Mouse (Mus musculus) A20 (cell line): ENCODE results near the gene Mtor.
A peak's percentile ranks its signal among the peaks of the same experiment; 100 is the strongest.

Experiments
- DNase-seq: peaks from one replicate; pipeline ENCODE4 v3.0.0-alpha.2; 2011; ENCODE audit warnings: low read depth, low spot score

Mtor gene

GRCm38 (mm10) chr4:148448179-148448852, at the start of gene Mtor:
Gene Mtor (plus strand): TSS chr4:148448611.
- DNase-seq: peak; percentile 97

DNA sequence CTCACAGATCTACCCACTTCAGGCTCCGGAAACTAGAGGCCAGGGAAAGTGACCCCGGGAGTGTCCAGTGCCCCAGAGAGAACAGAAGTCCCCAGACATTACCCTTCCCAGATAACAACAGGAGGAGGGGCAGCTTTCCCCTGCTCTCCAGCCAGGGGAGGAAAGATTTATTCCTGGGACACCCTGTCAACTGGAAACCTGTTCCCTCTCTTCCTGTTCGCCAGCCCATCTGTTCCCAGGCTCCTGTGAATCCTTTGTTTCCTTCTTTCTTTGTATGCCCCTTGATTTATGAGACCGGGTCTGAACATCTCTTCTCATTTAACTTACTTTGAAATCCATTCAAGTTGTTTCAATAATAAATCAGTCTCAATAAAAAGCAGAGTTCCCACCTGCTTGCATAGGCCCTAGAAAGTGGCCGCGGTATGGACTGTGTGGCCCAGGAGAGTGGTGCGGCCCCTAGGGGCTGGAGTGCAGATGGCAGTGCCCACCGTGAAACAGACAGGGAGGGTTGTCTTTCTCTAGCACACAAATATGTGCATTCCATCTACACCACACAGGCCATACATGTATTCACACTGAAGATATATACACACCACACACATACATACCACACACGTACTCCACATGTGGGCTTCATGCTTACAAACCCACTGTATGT, 48.8 kb upstream of the Mtor start:
- no peak for DNase-seq

- DNase-seq: peak; percentile 91
Measured at GRCm38 (mm10) chr4:148403402-148403801, 45.0 kb upstream of the Mtor start.

- DNase-seq: no peak
Measured at GRCm38 (mm10) chr4:148404748-148405147, 43.7 kb upstream of the Mtor start.

GRCm38 (mm10) chr4:148405255-148405788, 43.1 kb upstream of the Mtor start:
- no peak for DNase-seq

DNA sequence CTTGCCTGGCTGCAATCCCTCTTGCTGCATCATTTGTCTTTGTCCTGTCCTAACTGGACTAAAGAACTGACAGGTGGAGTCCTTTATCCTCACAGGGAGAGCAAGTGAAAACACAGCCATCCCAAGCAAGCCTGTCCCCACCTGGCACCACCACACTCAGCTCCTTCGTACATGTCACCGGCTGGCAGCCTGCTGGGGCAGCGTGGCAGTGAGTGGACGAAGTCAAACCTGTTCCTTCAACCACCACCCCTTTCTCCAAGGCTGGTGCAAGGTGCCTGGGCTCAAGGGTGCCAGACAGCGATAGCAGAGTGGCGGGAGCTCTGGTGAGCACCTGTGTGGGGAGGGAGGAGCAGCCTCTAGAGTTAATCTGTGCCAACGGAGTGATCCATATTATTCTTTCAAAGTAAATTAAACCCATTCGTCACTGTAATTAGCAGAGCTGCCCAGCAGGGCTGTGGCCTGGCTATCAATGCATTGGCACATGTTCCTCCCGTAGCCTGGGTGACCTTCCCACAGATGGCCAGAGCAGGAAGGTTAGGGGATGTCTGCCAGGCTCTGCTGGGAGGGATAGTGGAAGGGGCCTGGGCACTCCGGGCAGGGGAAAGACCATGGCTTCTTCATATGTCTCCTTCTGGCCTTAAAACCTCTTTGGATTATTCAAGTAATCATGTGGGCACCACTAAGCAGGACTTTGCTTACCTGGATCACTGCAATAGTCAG, 40.0 kb upstream of the Mtor start:
- no peak for DNase-seq

GRCm38 (mm10) chr4:148415575-148415974, 32.8 kb upstream of the Mtor start:
- no peak for DNase-seq

- no peak for DNase-seq
Measured at GRCm38 (mm10) chr4:148417074-148417526, 31.3 kb upstream of the Mtor start.

DNA sequence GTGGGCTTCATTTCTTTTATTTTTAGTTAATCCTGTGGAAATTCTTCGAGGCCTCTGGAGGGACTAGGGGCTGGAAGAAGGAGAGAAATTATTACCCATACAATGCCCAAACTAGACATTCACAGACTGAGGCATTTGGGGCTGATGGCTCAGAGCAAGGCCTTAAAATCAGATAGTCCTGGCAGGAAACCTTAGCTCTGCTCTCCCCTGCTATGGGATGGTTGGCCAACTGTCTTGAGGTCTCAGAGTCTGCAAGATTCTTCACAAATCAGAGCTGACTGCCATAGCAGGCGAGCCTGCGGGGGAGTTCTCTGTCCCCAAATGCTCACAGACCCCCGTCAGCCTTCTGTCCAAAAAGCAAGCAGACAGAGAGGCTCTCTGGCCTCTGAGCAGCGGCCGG, 30.9 kb upstream of the Mtor start:
- DNase-seq: no peak

DNA sequence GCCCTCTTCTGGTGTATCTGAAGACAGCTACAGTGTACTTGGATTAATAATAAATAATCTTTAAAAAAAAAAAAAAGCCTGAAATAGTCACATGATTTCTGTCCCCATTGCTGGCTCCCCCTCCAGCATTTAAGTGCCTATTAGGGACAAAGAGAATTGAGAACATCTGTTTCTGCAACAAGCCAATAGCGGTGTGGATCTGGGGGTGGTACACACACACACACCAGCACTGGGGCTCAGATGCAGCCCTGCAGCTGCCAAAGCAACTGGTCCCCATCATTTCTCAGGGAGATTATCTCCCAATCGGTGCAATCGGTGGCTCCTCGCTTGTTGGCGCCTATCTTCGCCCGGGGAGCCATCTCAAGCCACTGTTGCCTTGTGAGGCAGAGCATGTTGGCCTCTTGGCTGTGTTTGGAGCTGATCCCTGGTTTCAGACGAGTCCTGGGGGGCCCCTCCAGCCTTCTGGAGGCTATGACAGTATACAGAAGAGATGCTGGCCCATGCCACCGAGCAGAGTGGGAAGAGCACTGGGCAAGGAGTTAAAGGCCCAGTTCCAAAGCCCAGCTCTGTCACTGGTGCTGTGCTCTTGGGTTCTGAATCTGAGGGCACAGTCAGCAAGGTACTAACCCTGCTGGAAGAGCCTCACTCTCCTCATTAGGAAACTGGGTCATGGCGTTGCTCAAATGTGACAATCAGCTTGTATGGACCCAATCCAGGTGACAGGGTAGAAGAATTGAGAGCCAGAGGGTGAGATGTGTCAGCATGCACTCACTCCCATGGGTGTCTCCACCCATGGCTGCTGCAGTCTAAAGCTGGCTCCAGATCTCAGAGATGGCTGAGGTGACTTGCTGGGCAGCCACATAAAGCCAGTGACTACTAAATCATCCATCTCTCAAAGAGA, 21.2 kb upstream of the Mtor start:
- no peak for DNase-seq

GRCm38 (mm10) chr4:148428544-148428943, 19.9 kb upstream of the Mtor start:
- DNase-seq: no peak

DNA sequence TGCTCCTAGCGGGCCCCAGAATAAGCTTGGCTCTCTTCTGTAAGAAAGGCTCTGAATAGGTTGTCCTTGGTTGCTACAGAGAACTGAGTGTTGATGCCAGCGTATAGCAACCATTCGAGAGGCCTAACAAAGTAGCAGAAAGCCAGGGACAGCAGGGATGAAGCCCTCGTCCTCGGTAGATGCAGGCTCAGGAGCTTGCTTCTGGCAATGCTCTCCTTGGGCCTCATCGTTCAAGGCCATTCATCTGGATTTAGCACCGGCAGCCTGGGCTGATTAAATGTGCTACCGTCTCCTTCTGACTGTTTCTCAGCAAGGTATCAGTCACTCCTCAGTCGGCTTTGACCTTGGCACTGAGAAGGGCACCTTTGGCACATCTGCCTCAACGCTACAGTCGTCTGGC, 19.3 kb upstream of the Mtor start:
- no peak for DNase-seq

GRCm38 (mm10) chr4:148429686-148430085, 18.7 kb upstream of the Mtor start:
- DNase-seq: peak; percentile 59

DNA sequence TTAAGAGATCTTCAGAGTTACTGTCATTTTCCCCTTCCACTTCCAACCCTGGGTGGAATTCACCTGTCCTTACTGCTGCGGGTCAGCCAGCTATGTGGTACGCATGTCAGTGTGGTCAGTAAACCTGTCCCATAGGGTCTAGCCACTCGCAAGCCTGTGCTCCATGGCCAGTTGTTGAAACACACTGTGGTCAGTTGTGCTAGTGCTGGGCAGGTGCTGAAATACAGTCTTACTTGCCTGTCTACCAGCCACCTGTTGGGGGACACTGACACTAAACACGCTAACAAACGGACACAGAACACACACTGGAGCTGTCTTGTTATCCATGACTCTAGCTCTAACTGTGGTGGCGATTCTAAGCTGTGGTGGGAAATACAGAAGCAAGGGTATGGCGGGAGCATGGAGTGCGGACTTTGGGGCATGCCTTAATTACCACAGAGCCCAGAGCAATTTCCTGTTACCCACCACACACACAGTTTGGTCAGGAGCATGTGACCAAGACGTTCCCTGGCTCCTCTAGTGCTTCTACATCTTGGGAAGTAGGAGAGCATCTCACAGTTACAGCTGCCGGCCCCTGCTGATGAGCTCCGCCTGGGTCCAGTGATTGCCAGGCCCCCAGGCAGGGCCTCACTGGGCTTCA, 17.4 kb upstream of the Mtor start:
- no peak for DNase-seq

DNA sequence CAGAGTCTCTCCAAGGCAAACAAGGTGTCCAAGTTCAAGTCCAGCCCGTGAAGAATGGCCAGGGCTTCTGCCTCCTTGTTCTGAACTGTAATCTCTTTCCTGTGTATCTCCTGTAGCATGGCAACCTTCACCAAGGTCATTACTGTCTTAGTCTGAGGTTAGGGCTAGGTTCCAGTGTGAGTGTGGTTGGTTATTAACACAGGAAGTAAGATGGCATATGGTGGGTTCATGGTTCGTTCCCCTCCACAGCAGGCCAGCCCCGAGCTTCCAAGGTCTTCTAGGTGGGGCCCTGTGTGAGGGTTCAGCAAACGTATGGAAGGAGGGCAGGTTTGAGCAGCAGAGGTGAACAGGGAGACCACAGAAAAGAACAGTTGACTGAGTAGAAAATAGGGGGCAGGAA, 15.9 kb upstream of the Mtor start:
- DNase-seq: no peak

GRCm38 (mm10) chr4:148433336-148433735, 15.1 kb upstream of the Mtor start:
- no peak for DNase-seq

DNA sequence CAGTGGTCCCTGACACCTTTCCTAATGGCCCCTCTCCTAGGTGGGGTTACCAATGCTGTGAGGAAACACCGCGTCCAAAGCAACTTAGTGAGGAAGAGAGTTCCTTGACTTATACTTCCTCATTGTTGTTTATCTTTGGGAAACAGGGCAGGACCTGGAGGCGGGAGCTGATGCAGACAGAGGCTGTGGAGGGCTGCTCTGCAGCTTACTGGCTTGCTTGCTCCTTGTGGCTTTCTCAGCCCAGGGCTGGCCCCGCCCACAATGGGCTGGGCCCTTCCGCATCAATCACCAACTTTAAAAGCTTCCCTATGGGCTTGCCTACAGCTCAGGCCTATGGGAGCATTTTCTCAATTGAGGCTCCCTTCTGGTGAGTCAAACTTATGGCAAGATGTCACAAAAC, 14.6 kb upstream of the Mtor start:
- no peak for DNase-seq

GRCm38 (mm10) chr4:148434554-148434953, 13.9 kb upstream of the Mtor start:
- no peak for DNase-seq

- DNase-seq: no peak
Measured at GRCm38 (mm10) chr4:148435106-148435505, 13.3 kb upstream of the Mtor start.

GRCm38 (mm10) chr4:148435657-148436330, 12.6 kb upstream of the Mtor start:
- DNase-seq: peak; percentile 25
